Mouse (Mus musculus): ENCODE results near the gene Gm28051. TPM values are rescaled to one million over a fixed set of nuclear protein-coding genes. Genes with fewer than 3 reads are reported as not detected.

The Gm28051 gene
- total RNA-seq, 2 experiments from 2014 or later, result not detected

DNA sequence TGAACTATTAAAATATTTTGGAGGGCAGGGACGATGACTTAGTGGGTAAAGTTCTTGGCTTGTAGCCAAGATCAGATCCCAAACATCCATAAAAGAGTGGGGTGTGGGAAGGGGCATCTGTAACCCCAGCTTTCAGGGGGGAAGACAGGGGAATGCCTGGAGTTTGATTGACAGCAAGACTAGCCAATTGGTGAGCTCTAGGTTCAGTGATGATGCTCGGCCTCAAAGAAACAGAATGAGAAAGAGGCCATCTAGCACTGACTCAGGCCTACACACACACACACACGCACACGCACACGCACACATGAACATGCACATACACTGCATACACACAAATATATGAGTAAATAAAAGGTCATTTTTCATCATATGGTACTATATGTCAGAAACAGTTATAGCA lies 47.7 kb downstream of the Gm28051 start:
- no peak for ATAC-seq (ENCODE audit: poor library complexity, severe bottlenecking)

DNA sequence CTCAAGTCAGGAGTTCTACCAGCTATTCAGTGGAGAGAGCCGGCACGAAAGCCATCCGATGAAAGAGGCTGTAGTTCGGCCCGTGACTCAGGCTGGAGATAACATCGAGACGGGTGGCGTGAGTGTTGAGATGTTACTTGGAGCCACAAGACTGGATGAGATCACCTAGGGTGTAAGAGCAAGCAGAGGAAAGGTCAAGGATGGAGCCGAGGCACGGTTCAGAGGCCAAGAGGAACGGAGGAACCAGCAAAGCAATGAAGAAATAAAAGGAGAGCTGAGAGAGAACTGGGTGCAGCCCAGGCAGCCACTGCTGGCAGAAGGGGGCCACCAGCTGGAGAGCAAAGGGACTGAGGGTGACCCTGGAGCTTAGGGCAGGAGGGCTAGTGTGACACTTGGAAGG lies 49.3 kb downstream of the Gm28051 start:
- ATAC-seq (ENCODE audit: poor library complexity, severe bottlenecking), result no peak

- no peak for ATAC-seq (ENCODE audit: poor library complexity, severe bottlenecking)
These were observed 50.6 kb downstream of the Gm28051 start for GRCm38 (mm10) chr12:102706833-102707463.

- ATAC-seq (ENCODE audit: poor library complexity, severe bottlenecking), result no peak
These were observed 51.5 kb downstream of the Gm28051 start for GRCm38 (mm10) chr12:102705906-102706640.

DNA sequence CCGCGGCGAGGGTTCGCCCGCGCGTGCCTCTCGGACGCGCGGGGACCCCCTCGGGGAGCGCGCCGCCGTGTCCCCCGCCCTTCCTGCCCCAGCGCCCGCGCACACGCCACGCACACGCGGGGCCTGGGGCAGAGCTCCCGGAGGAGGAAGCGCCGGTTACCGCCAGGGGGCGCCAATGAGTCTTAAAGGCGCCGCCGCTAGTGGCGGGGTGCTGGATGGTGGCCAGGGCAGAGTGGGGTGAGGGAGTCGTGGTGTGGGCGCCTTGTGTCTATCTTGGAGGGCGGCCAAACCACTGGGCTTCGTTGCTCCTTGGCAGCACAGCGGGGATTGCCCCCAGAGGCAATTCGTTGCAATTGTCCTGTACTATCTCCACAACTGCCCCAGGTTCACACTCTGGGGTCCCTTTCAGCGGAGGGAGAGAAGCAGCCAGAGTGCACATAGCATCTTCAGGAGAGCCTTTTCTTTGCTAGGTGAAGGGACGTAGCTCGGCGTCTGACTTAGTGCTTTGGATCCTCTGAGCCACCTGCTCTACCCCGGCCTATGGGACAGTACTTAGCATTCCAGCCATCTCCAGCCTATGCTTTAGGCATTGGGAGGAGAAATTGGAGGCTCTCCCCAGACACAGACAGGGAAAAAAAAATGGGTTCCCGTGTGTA lies 52.2 kb downstream of the Gm28051 start:
- peak; percentile 78 for ATAC-seq (ENCODE audit: poor library complexity, severe bottlenecking)

DNA sequence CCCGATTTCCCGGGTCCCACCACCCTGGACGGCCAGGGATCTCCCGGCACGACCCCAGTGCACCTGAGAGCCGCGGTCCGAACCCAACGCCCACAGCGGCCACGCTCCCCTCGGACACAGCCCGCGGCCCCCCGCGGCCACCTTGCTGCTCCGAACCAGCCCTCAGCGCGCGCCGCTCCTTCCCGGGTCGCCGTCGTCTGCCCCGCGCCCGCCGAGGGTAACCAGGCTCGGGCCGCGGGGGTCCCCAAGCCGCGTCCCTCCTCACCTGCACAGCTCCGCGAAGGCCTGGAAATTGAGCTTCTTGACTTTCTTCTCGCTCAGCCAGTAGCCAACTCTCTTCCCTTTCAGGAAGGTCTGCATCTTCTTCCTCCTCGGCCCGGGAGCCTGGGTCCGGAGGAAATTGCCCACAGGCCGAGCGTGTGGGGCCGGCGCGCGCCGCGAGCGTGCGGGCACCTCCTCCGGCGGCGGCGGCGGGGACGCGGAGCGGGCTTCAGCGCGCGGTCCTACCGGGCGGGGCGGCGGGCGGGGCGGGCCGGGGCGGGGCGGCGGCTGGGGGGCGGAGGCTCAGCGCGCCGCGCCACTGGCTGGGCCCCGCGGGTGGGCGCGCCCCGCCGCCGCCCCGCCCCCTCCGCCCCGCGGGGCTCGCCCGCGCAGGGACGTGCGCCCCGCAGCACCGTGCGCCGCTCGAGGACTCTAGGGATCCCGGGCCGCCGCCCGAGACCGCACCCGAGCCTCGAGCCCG lies 52.9 kb downstream of the Gm28051 start, which contains the start of gene Itpk1:
Gene Itpk1 (minus strand): TSS at position 474 of the 742 bp plus-strand sequence.
- ATAC-seq (ENCODE audit: poor library complexity, severe bottlenecking), result peak; percentile 64

GRCm38 (mm10) chr12:102703921-102704408 lies 53.6 kb downstream of the Gm28051 start:
- 0 out of 2 replicates have a peak, but pooled peaks have one; percentile 9 for ATAC-seq (ENCODE audit: poor library complexity, severe bottlenecking)

- ATAC-seq (ENCODE audit: poor library complexity, severe bottlenecking), result no peak
These were observed 54.1 kb downstream of the Gm28051 start for GRCm38 (mm10) chr12:102703441-102703840.

- ATAC-seq (ENCODE audit: poor library complexity, severe bottlenecking), result no peak
These were observed 54.5 kb downstream of the Gm28051 start for GRCm38 (mm10) chr12:102703111-102703412.

GRCm38 (mm10) chr12:102702356-102703110 lies 55.0 kb downstream of the Gm28051 start:
- ATAC-seq (ENCODE audit: poor library complexity, severe bottlenecking), result no peak

DNA sequence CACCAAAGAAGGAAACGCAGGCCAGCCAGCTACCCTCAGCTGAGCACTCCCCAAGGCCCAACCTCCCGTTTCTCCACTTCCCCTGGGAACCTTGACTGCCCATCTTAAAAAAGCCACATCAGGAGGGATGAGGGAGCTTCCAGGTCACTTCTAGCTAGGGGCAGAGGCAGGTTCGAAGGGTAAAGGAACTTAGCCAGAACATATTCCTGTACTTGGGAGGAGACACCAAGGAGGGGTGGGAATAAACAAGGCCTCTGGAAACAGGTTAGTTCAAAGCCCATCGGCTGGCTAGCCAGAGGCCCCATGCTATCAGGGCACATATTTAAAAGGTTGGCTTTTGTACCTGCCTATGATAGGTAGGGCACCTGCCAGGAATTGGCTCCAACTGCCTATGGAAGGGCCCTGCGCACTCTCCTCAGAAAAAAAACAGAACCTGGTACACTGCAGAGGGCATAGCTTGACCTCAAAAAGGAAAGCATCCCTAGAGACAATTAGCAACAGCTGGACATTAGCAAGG lies 55.8 kb downstream of the Gm28051 start:
- no peak for ATAC-seq (ENCODE audit: poor library complexity, severe bottlenecking)

GRCm38 (mm10) chr12:102700453-102700852 lies 57.1 kb downstream of the Gm28051 start:
- ATAC-seq (ENCODE audit: poor library complexity, severe bottlenecking), result no peak

DNA sequence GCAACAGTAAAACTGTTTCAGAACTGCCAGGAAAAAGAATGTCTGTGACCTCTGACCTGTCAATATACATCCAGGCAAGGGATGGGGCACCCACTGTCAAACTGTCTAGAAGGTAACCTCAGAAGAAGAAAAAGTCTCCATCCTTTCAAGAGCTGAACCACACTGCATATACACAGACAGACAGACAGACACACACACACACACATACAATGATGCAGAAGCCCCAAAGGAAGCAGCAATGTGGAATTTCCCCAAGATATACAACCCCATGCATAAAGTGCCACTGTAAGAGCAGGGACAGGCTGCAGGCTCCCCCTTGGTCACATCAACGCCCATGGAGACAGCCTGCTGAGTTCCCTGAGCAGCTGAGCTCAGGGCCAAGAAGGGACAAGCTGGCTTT lies 58.4 kb downstream of the Gm28051 start:
- ATAC-seq (ENCODE audit: poor library complexity, severe bottlenecking), result no peak

DNA sequence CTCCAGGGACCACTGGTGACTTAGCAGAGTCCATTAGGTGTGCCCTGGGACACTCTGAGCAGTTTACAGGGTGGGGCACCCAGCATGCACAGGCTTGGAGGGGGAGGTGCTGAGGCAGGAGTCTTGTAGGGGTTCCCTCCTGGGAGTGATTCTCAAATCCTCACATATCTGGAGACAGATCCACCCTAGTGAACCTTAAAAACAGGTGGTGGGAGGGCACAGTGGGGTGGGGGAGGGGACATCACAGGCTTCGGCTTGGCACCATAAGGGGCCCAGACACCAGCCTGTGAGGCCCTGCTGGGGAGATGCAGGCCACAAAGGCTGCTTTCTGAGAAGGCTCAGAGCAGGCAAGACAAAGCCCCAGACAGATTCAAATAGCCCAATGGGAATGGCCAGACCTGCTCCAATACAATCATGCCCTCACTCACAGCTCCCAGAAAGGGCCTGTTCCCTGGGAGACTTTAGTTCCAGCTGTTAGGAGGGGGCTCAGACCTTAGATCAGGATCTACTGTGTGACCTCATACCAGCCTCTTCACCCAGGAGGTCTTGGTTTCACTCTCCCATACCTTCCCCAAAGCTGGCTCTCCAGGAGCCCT lies 59.4 kb downstream of the Gm28051 start:
- no peak for ATAC-seq (ENCODE audit: poor library complexity, severe bottlenecking)

- ATAC-seq (ENCODE audit: poor library complexity, severe bottlenecking), result no peak
These were observed 60.2 kb downstream of the Gm28051 start for GRCm38 (mm10) chr12:102697381-102697780.

GRCm38 (mm10) chr12:102696635-102697354 lies 60.8 kb downstream of the Gm28051 start:
- ATAC-seq (ENCODE audit: poor library complexity, severe bottlenecking), result no peak

DNA sequence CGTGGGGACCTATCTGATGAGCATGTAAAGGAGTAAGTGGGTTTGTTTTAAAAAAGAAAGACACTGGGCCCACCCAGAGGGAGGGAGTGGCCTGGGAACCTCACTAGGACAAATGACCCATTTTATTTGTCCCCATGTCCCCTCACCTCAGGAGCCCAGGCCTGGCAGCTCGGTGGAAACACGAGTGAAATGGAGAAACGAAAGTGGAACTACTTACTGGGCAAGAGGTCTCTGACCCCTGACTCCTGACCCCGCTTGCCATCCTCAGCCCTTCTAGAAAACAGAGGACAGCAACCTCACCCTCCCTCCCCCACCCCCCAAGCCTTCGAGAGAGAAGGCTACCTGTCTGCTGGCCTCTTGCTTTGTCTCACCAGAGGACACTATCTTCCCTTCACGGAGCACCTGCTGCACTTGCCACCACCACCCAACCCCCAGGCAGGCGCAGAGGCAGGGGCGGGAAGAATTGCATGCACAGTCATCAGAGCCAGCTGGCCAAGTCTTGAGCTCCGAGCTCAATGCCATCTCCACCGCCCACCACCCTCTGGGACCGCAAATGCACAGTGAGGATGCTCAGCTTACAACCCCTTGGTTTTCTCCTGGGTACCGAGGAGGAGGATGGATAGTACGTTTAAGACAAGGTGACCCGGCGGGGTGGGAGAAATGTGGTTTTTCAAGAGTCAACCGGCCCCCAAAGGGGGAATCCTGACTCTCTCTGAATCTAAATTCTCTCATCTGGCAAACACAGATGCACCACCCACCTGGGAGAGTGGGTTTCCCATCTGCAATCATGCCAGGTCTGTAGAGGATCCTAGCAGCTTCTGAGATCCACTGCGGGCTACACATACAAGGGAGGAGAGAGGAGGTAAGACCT lies 62.0 kb downstream of the Gm28051 start:
- ATAC-seq (ENCODE audit: poor library complexity, severe bottlenecking), result peak; percentile 41

DNA sequence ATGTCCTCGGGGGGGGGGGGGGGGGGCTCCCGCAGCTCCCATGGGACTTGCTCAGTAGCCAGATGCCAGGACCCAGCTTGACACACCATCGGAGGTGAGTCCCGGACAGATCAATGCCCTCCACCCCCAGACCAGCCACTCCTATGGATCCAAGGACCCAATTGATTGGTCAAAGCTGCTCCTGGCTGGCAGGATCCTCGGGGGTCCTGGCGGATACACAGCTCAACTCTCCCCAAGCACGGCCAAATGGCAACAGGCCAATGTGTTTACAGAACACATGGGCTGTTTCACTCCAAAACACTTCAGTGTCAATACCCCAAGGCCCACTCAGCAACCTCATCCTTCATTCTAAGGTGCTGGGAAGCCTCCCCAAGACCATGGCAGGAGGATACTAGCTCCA lies 65.8 kb downstream of the Gm28051 start:
- ATAC-seq (ENCODE audit: poor library complexity, severe bottlenecking), result no peak
